Mouse (Mus musculus): ENCODE measurements around the gene Gm3543.
"Not testable (repeated sequence)": the region's sequence is repeated elsewhere in the genome, so short reads cannot be mapped to it uniquely, and the experiment has no call there.

The Gm3543 gene

DNA sequence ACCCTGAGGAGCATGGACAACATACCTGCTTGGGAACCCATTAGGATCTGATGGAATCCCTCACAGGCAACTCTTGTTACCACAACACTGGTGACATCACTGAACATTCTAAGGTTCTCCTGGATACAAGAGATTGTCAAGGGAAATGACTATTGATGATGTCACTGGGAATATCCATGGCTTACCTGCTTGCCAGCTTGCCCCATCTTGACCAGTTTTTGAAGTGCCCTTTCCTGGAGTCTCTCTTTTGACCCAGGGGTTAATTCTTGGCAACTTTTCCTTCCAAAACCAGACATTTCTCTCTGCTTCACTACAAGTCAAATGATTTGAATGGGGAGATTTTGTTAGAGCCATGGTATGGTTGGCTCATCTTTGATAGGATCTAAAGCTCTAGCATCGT, at the start of gene Gm3543:
Gene Gm3543 (minus strand): TSS at position 101 of the 400 bp plus-strand sequence.
- DNase-seq (ENCODE audit: low spot score), result not testable (repeated sequence)

GRCm38 (mm10) chr14:41968596-41968995, 14.5 kb downstream of the Gm3543 start:
- DNase-seq (ENCODE audit: low spot score), result not testable (repeated sequence)

DNA sequence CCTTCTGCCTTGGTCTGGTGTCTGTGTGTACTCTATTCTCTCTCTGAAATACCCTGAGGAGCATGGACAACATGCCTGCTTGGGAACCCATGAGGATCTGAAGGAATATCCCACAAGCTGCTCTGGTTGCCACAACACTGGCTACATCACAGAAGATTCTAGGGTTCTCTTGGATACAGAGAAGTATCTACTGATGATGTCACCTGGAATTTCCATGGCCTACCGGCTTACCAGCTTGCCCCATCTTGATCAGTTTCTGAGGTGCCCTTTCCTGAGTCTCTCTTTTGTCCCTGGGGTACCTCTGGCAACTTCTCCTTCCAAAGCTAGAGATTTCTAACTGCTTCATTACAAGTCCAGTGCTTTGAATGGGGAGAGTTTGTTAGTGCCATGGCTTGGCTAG, 15.3 kb downstream of the Gm3543 start, which contains the start of gene Gm6401:
Gene Gm6401 (minus strand): TSS at position 101 of the 400 bp plus-strand sequence.
- DNase-seq (ENCODE audit: low spot score), result not testable (repeated sequence)

- not testable (repeated sequence) for DNase-seq (ENCODE audit: low spot score)
Measured at GRCm38 (mm10) chr14:41964095-41964494, 19.0 kb downstream of the Gm3543 start.

GRCm38 (mm10) chr14:41943695-41944094, 39.4 kb downstream of the Gm3543 start, which contains the start of gene 1700024B05Rik:
Gene 1700024B05Rik (plus strand): TSS chr14:41943995.
- not testable (repeated sequence) for DNase-seq (ENCODE audit: low spot score)
